Mouse (Mus musculus) neural tube, embryonic 15.5 days (tissue): ENCODE data around the gene Tssk1. TPM values are rescaled to one million over a fixed set of nuclear protein-coding genes. Genes with fewer than 3 reads are reported as not detected.

Source experiments
- ATAC-seq: fragments of 200-750 bp; cut with Nextera tagmentation; 2 replicates; pipeline ENCODE4 v1.8.0; 2017; ENCODE audit warnings: mild to moderate bottlenecking, moderate TSS enrichment, moderate library complexity; ENCODE audit not compliant: low FRiP score
- H3K27ac ChIP-seq: fragments of 300-500 bp; sonication (generic); replicated peaks from 2 replicates; pipeline ENCODE4 v1.5.1; 2015; ENCODE audit warnings: mild to moderate bottlenecking, inconsistent platforms
- H3K27me3 ChIP-seq: fragments of 300-500 bp; sonication (generic); replicated peaks from 2 replicates; pipeline ENCODE4 v1.6.1; 2015; ENCODE audit warnings: inconsistent platforms
- H3K36me3 ChIP-seq: fragments of 300-500 bp; sonication (generic); 2 replicates; pipeline ENCODE4 v1.6.1; 2015; ENCODE audit warnings: inconsistent platforms
- H3K4me1 ChIP-seq: fragments of 300-500 bp; sonication (generic); 2 replicates; pipeline ENCODE4 v1.6.1; 2015; ENCODE audit warnings: inconsistent platforms
- H3K4me2 ChIP-seq: fragments of 300-500 bp; sonication (generic); 2 replicates; pipeline ENCODE4 v1.6.1; 2015; ENCODE audit warnings: inconsistent platforms, mild to moderate bottlenecking, moderate library complexity
- H3K4me3 ChIP-seq: fragments of 300-500 bp; sonication (generic); replicated peaks from 2 replicates; pipeline ENCODE4 v1.5.1; 2015; ENCODE audit warnings: mild to moderate bottlenecking, inconsistent platforms
- H3K9ac ChIP-seq: fragments of 300-500 bp; sonication (generic); replicated peaks from 2 replicates; pipeline ENCODE4 v1.6.1; 2015; ENCODE audit warnings: mild to moderate bottlenecking, inconsistent platforms
- H3K9me3 ChIP-seq: fragments of 300-500 bp; sonication (generic); replicated peaks from 2 replicates; pipeline ENCODE4 v1.6.1; 2016; ENCODE audit warnings: inconsistent platforms
- WGBS: fragments of 180-500 bp; shearing (Covaris S2); methylation state at CpG from one replicate; pipeline ENCODE4 v1.1.7; 2015; ENCODE audit warnings: mixed read lengths; 5-methylcytosine and 5-hydroxymethylcytosine counted together
- polyA plus RNA-seq: library from polyadenylated mRNA; unstranded; fragments of >200 nt; fragmentation: Nextera tagmentation; extraction: Ambion mirVana; gene quantifications from 2 replicates; pipeline ENCODE4 v1.2.1, GENCODE M21; 2015

Gene Tssk1
- polyA plus RNA-seq, 1 experiment from 2014 or later = not detected

- no peaks in the 10 kb centered on the region for H3K27me3 ChIP-seq
- H3K4me1 ChIP-seq = peaks cover 14% of the 10 kb centered on the region
- H3K9me3 ChIP-seq = no peaks in the 10 kb centered on the region
- no peak overlapping the region for H3K4me3 ChIP-seq
- H3K36me3 ChIP-seq = no peaks in the 10 kb centered on the region
- no peak overlapping the region for H3K9ac ChIP-seq
- no peak overlapping the region for H3K27ac ChIP-seq
- H3K4me2 ChIP-seq = no peak overlapping the region
- ATAC-seq = no peak
- WGBS = 78% methylated on average over 5 of the region's 5 CpGs
These were observed 38.0 kb downstream of the Tssk1 start for GRCm38 (mm10) chr16:17931906-17932460.

- Histone ChIP-seq H3K27me3 (0 out of 2 replicates have a peak, but pooled peaks cover 5% of the 10 kb centered on the region), H3K9ac (no peak overlapping the region), H3K36me3 (no peaks in the 10 kb centered on the region), H3K4me2 (no peak overlapping the region), H3K4me3 (no peak overlapping the region), H3K4me1 (peaks cover 6% of the 10 kb centered on the region; the same call in 1 of the 2 replicates), H3K9me3 (no peaks in the 10 kb centered on the region), H3K27ac (no peak overlapping the region)
- WGBS = 78% methylated on average over 9 of the region's 9 CpGs
- ATAC-seq = no peak
These were observed 39.8 kb downstream of the Tssk1 start for GRCm38 (mm10) chr16:17933594-17934444.

- Histone ChIP-seq H3K4me2 (no peak overlapping the region), H3K36me3 (no peaks in the 10 kb centered on the region), H3K4me3 (no peak overlapping the region), H3K27ac (no peak overlapping the region), H3K27me3 (0 out of 2 replicates have a peak, but pooled peaks cover 5% of the 10 kb centered on the region), H3K9me3 (no peaks in the 10 kb centered on the region), H3K9ac (no peak overlapping the region), H3K4me1 (0 out of 2 replicates have a peak, but pooled peaks cover 9% of the 10 kb centered on the region)
- no peak for ATAC-seq
- WGBS = 70% methylated on average over 3 of the region's 3 CpGs
These were observed 40.5 kb downstream of the Tssk1 start for GRCm38 (mm10) chr16:17934445-17934910.

- H3K27me3 ChIP-seq = 0 out of 2 replicates have a peak, but pooled peaks cover 5% of the 10 kb centered on the region
- no peaks in the 10 kb centered on the region for H3K36me3 ChIP-seq
- WGBS = 87% methylated on average over 10 of the region's 10 CpGs
- no peak overlapping the region for H3K4me3 ChIP-seq
- H3K4me1 ChIP-seq = 0 out of 2 replicates have a peak, but pooled peaks cover 10% of the 10 kb centered on the region
- ATAC-seq = no peak
- H3K9ac ChIP-seq = no peak overlapping the region
- no peak overlapping the region for H3K4me2 ChIP-seq
- H3K9me3 ChIP-seq = no peaks in the 10 kb centered on the region
- H3K27ac ChIP-seq = no peak overlapping the region
These were observed 42.8 kb downstream of the Tssk1 start for GRCm38 (mm10) chr16:17936776-17937175.

- H3K27me3 ChIP-seq = 0 out of 2 replicates have a peak, but pooled peaks cover 5% of the 10 kb centered on the region
- H3K4me2 ChIP-seq = no peak overlapping the region
- H3K36me3 ChIP-seq = no peaks in the 10 kb centered on the region
- no peak overlapping the region for H3K4me3 ChIP-seq
- H3K4me1 ChIP-seq = 0 out of 2 replicates have a peak, but pooled peaks cover 10% of the 10 kb centered on the region
- no peak overlapping the region for H3K27ac ChIP-seq
- 86% methylated on average over 7 of the region's 7 CpGs for WGBS
- H3K9ac ChIP-seq = no peak overlapping the region
- ATAC-seq = no peak
- no peaks in the 10 kb centered on the region for H3K9me3 ChIP-seq
These were observed 44.2 kb downstream of the Tssk1 start for GRCm38 (mm10) chr16:17938187-17938586.

GRCm38 (mm10) chr16:17938821-17939220 lies 44.8 kb downstream of the Tssk1 start:
- Histone ChIP-seq H3K36me3 (no peaks in the 10 kb centered on the region), H3K4me3 (no peak overlapping the region), H3K27me3 (0 out of 2 replicates have a peak, but pooled peaks cover 5% of the 10 kb centered on the region), H3K27ac (no peak overlapping the region), H3K4me2 (no peak overlapping the region), H3K9ac (0 out of 2 replicates have a peak overlapping the region, but pooled peaks have one; percentile 2), H3K4me1 (0 out of 2 replicates have a peak, but pooled peaks cover 10% of the 10 kb centered on the region), H3K9me3 (no peaks in the 10 kb centered on the region)
- peak; percentile 57; the same call in 1 of the 2 replicates for ATAC-seq
- WGBS = 9% methylated on average over 7 of the region's 7 CpGs

GRCm38 (mm10) chr16:17939255-17939751 lies 45.3 kb downstream of the Tssk1 start:
- WGBS = 58% methylated on average over 9 of the region's 9 CpGs
- no peak for ATAC-seq
- H3K9ac ChIP-seq = 0 out of 2 replicates have a peak overlapping the region, but pooled peaks have one; percentile 2
- H3K27ac ChIP-seq = no peak overlapping the region
- H3K9me3 ChIP-seq = no peaks in the 10 kb centered on the region
- 0 out of 2 replicates have a peak, but pooled peaks cover 10% of the 10 kb centered on the region for H3K4me1 ChIP-seq
- no peaks in the 10 kb centered on the region for H3K36me3 ChIP-seq
- no peak overlapping the region for H3K4me3 ChIP-seq
- no peak overlapping the region for H3K4me2 ChIP-seq
- H3K27me3 ChIP-seq = 0 out of 2 replicates have a peak, but pooled peaks cover 5% of the 10 kb centered on the region

GRCm38 (mm10) chr16:17943466-17943865 lies 49.4 kb downstream of the Tssk1 start:
- H3K4me3 ChIP-seq = no peak overlapping the region
- H3K4me2 ChIP-seq = no peak overlapping the region
- H3K36me3 ChIP-seq = no peaks in the 10 kb centered on the region
- no peaks in the 10 kb centered on the region for H3K9me3 ChIP-seq
- H3K27ac ChIP-seq = no peak overlapping the region
- no peak for ATAC-seq
- H3K4me1 ChIP-seq = 0 out of 2 replicates have a peak, but pooled peaks cover 10% of the 10 kb centered on the region
- no peak overlapping the region for H3K9ac ChIP-seq
- WGBS = 77% methylated on average over 8 of the region's 8 CpGs
- no peaks in the 10 kb centered on the region for H3K27me3 ChIP-seq

GRCm38 (mm10) chr16:17945081-17945831 lies 51.2 kb downstream of the Tssk1 start:
- WGBS = 48% methylated on average over 7 of the region's 7 CpGs
- Histone ChIP-seq H3K27ac (no peak overlapping the region), H3K9ac (no peak overlapping the region), H3K4me1 (no peaks in the 10 kb centered on the region), H3K27me3 (no peaks in the 10 kb centered on the region), H3K36me3 (no peaks in the 10 kb centered on the region), H3K4me3 (no peak overlapping the region), H3K4me2 (no peak overlapping the region), H3K9me3 (no peaks in the 10 kb centered on the region)
- no peak for ATAC-seq
